Comparison of ENCODE assay signal across 9 mouse cellular contexts in the genomic region with DNA sequence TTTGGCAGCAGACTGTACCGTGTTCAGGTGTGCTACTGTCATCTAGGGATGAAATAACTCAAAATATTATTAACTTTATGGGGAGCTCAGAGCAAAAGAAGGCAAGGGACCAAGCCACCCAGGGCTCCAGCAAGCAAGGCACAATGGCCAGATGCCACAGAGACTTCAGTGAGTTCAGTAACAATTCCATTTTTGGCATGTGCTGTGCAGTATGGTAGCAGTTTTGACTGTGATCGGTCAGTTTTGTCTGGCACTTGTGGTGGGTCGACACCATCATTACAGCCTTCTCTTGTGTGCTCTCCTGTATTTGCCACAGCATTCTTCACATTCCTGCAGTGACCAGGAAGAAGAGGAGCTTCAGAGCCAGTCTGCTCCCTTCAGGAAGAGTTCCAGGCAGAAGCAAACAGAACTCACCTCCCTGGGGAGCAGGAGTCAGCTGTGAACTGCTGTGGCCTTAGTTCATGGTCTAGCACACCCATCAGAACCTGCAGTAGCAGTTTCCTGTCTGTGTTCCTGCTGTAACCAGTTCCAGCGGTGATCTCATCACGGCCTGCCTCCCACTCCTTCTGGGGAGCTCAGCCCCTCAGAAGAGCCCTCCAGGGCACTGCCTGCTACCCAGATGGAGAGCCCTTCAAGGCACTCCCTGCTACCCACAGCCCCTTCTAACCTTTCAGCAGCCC. TPM values are rescaled to one million over a fixed set of nuclear protein-coding genes. Genes with fewer than 3 reads are reported as not detected.
A peak's percentile ranks its signal among the peaks of the same experiment; 100 is the strongest.
DNase-seq lines count a peak whose midpoint lies in the region; ATAC-seq and TF ChIP-seq lines count a peak whose summit lies in the region.
"Had no signal": no experiment of that assay in that cellular context is flagged by ENCODE, and none has a peak within 500 bp of the region (broad histone marks: within the 10 kb centered on the region; RNA-seq: fewer than 3 reads in every experiment).

No protein-coding gene starts in this region.

- H3K4me1 ChIP-seq in kidney, adult 2 months (ENCODE audit: control insufficient read depth, insufficient read depth, low read length), result peaks cover 3% of the 10 kb centered on the region; the same call in 1 of the 2 replicates
- H3K4me1 ChIP-seq in midbrain, embryonic 13.5 days (replicated peaks), result no peaks in the 10 kb centered on the region

- H3K4me2 ChIP-seq in midbrain, embryonic 13.5 days (replicated peaks), result no peak overlapping the region

- no peak overlapping the region for H3K9ac ChIP-seq in midbrain, embryonic 13.5 days (replicated peaks)

- H3K36me3 ChIP-seq in kidney, adult 2 months (ENCODE audit: control insufficient read depth, insufficient read depth, low read length), result no peaks in the 10 kb centered on the region
- no peaks in the 10 kb centered on the region for H3K36me3 ChIP-seq in midbrain, embryonic 13.5 days

- ATAC-seq in midbrain, embryonic 13.5 days, result no peak

- H3K9me3 ChIP-seq in midbrain, embryonic 13.5 days, result no peaks in the 10 kb centered on the region

- no peak overlapping the region for H3K4me3 ChIP-seq in kidney, adult 2 months (ENCODE audit: insufficient read depth, low read depth, low read length)
- no peak overlapping the region for H3K4me3 ChIP-seq in midbrain, embryonic 13.5 days (replicated peaks)

- no peak for TF ChIP-seq POLR2A in kidney, adult 2 months (IDR thresholded peaks at IDR 0.05; ENCODE audit: low read depth, low read length)

- 29% methylated on average over 5 of the region's 5 CpGs for WGBS in kidney, adult 2 months
- 81% methylated on average over 5 of the region's 5 CpGs for WGBS in midbrain, embryonic 13.5 days

- no peak for TF ChIP-seq CTCF in kidney, adult 2 months (conservative IDR thresholded peaks at IDR 0.05; ENCODE audit: insufficient read depth, insufficient read length, low read depth, low read length)

- H3K27me3 ChIP-seq in kidney, adult 2 months (replicated peaks; ENCODE audit: control insufficient read depth, insufficient read depth, low read length), result 0 out of 2 replicates have a peak, but pooled peaks cover 1% of the 10 kb centered on the region
- no peaks in the 10 kb centered on the region for H3K27me3 ChIP-seq in midbrain, embryonic 13.5 days
- H3K27me3 ChIP-seq: CH12.LX had no signal

- DNase-seq in embryo, embryonic 11 days, result peak; percentile 34
- DNase-seq in embryo, embryonic 9.5 days (ENCODE audit: extremely low spot score), result no peak
- peak; percentile 32 for DNase-seq in gastrocnemius, postnatal 25 days
- DNase-seq in kidney, adult 2 months, result peak; percentile 76
- peak; percentile 42 for DNase-seq in lung, postnatal 36 days
- DNase-seq in right cerebral cortex, postnatal 4 days, result no peak
- no peak for DNase-seq in right cerebral cortex, adult 2 months (ENCODE audit: low spot score in 2 of 2)

- peak overlapping the region; percentile 10; the same call in 1 of the 2 replicates for H3K27ac ChIP-seq in kidney, adult 2 months (ENCODE audit: insufficient read depth, low read depth, low read length)
- H3K27ac ChIP-seq in midbrain, embryonic 13.5 days, result no peak overlapping the region

RNA-seq across cellular contexts. Expression of a gene that starts 16.8 kb away (rescaled TPM):
- total RNA-seq in gastrocnemius, postnatal 25 days (2021), result 10 to 100 TPM; 16.2 to 16.3 TPM
- polyA plus RNA-seq in kidney, adult 2 months (2012; rRNA removed), result 15.4 and 17.1 TPM in 2 replicates
- polyA plus RNA-seq in midbrain, embryonic 13.5 days (2015; fragmentation: Nextera tagmentation; extraction: Ambion mirVana), result 30.5 and 31.2 TPM in 2 replicates

Comparison
In these comparisons a context has a peak if more than half of its experiments do, and no peak if none do; other contexts are left out.
1. DNase-seq: peak in embryo, embryonic 11 days (single experiment), gastrocnemius, postnatal 25 days (single experiment), kidney, adult 2 months (single experiment) and lung, postnatal 36 days (single experiment); none in embryo, embryonic 9.5 days (single experiment), right cerebral cortex, postnatal 4 days (single experiment) and right cerebral cortex, adult 2 months (0 of 2).